Mouse (Mus musculus): ENCODE results near the gene Slc39a8.

DNA sequence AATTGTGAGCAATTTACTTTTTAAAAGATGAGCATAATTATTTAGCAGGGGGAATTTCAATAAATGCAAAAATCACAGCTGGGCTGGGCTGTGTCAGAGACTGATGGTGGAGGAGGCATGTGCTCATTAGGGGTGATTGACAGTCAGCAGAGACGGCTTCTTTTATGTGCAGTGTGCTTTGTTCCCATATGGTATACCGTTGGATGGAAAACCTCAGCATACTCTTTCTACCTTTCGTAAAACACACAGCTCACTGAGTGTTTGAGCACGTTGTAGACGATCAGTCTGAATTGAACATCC lies 62.7 kb downstream of the Slc39a8 start:
- TF ChIP-seq CTCF (IDR thresholded peaks at IDR 0.05; ENCODE audit: control insufficient read depth, insufficient read depth, insufficient replicate concordance, low read depth, low read length) (no peak), POLR2A (IDR thresholded peaks at IDR 0.05; ENCODE audit: control insufficient read depth, low read depth, low read length) (no peak)
